Mouse (Mus musculus): ENCODE data around the gene Urad. TPM values are rescaled to one million over a fixed set of nuclear protein-coding genes. Genes with fewer than 3 reads are reported as not detected.

The Urad gene
- polyA plus RNA-seq, 1 experiment from 2014 or later: not detected

GRCm38 (mm10) chr5:147272046-147272807 is 50.0 kb downstream of the Urad start:
- 5% methylated on average over 12 of the region's 12 CpGs for WGBS
- Histone ChIP-seq H3K4me2 (no peak overlapping the region), H3K9ac (replicated peaks) (no peak overlapping the region), H3K27me3 (replicated peaks) (peaks cover 94% of the 10 kb centered on the region), H3K27ac (replicated peaks) (no peak overlapping the region), H3K36me3 (no peaks in the 10 kb centered on the region), H3K4me1 (no peaks in the 10 kb centered on the region), H3K4me3 (replicated peaks) (no peak overlapping the region), H3K9me3 (replicated peaks) (no peaks in the 10 kb centered on the region; the same call in 1 of the 2 replicates)
- no peak for ATAC-seq (ENCODE audit: low FRiP score)

- Histone ChIP-seq H3K9me3 (replicated peaks) (no peaks in the 10 kb centered on the region; the same call in 1 of the 2 replicates), H3K27ac (replicated peaks) (no peak overlapping the region), H3K4me1 (no peaks in the 10 kb centered on the region), H3K4me2 (no peak overlapping the region), H3K4me3 (replicated peaks) (no peak overlapping the region), H3K36me3 (no peaks in the 10 kb centered on the region), H3K27me3 (replicated peaks) (peaks cover 94% of the 10 kb centered on the region), H3K9ac (replicated peaks) (no peak overlapping the region)
- no peak for ATAC-seq (ENCODE audit: low FRiP score)
- WGBS: 2% methylated on average over 29 of the region's 29 CpGs
Measured at GRCm38 (mm10) chr5:147270673-147271655, 51.3 kb downstream of the Urad start.

- H3K36me3 ChIP-seq: no peaks in the 10 kb centered on the region
- no peak within 1 kb of the TSS for H3K4me3 ChIP-seq (replicated peaks)
- peaks cover 93% of the 10 kb centered on the region for H3K27me3 ChIP-seq (replicated peaks)
- no peak for ATAC-seq (ENCODE audit: low FRiP score)
- no peak within 1 kb of the TSS for H3K27ac ChIP-seq (replicated peaks)
- no peaks in the 10 kb centered on the region for H3K4me1 ChIP-seq
- no peak within 1 kb of the TSS for H3K4me2 ChIP-seq
- no peaks in the 10 kb centered on the region for H3K9me3 ChIP-seq (replicated peaks)
- under 1% methylated on average over 44 of the region's 44 CpGs for WGBS
- no peak within 1 kb of the TSS for H3K9ac ChIP-seq (replicated peaks)
Measured at GRCm38 (mm10) chr5:147269926-147270672, 52.1 kb downstream of the Urad start, which contains the start of gene Pdx1. Pdx1 (plus strand) TSS chr5:147269959.

- no peak overlapping the region for H3K27ac ChIP-seq (replicated peaks)
- no peak overlapping the region for H3K9ac ChIP-seq (replicated peaks)
- no peaks in the 10 kb centered on the region for H3K9me3 ChIP-seq (replicated peaks)
- no peak overlapping the region for H3K4me2 ChIP-seq
- H3K4me3 ChIP-seq (replicated peaks): no peak overlapping the region
- no peaks in the 10 kb centered on the region for H3K4me1 ChIP-seq
- H3K27me3 ChIP-seq (replicated peaks): peaks cover 90% of the 10 kb centered on the region
- no peaks in the 10 kb centered on the region for H3K36me3 ChIP-seq
- WGBS: 5% methylated on average over 6 of the region's 6 CpGs
- ATAC-seq (ENCODE audit: low FRiP score): no peak
Measured at GRCm38 (mm10) chr5:147269371-147269770, 52.9 kb downstream of the Urad start.

GRCm38 (mm10) chr5:147268728-147269127 is 53.5 kb downstream of the Urad start:
- no peaks in the 10 kb centered on the region for H3K4me1 ChIP-seq
- H3K9me3 ChIP-seq (replicated peaks): no peaks in the 10 kb centered on the region
- no peak for ATAC-seq (ENCODE audit: low FRiP score)
- H3K27ac ChIP-seq (replicated peaks): no peak overlapping the region
- H3K4me2 ChIP-seq: no peak overlapping the region
- H3K9ac ChIP-seq (replicated peaks): no peak overlapping the region
- H3K36me3 ChIP-seq: no peaks in the 10 kb centered on the region
- H3K27me3 ChIP-seq (replicated peaks): peaks cover 91% of the 10 kb centered on the region
- 3% methylated on average over 8 of the region's 8 CpGs for WGBS
- H3K4me3 ChIP-seq (replicated peaks): no peak overlapping the region

- WGBS: 11% methylated on average over 6 of the region's 6 CpGs
Measured at GRCm38 (mm10) chr5:147267434-147267833, 54.8 kb downstream of the Urad start.

More at GRCm38 (mm10) chr5:147267434-147267833, 54.8 kb downstream of the Urad start:
- H3K4me1 ChIP-seq: no peaks in the 10 kb centered on the region
- H3K27ac ChIP-seq (replicated peaks): no peak overlapping the region
- no peak for ATAC-seq (ENCODE audit: low FRiP score)
- no peak overlapping the region for H3K9ac ChIP-seq (replicated peaks)
- H3K36me3 ChIP-seq: no peaks in the 10 kb centered on the region
- peaks cover 85% of the 10 kb centered on the region for H3K27me3 ChIP-seq (replicated peaks)
- H3K4me3 ChIP-seq (replicated peaks): no peak overlapping the region
- H3K4me2 ChIP-seq: no peak overlapping the region
- no peaks in the 10 kb centered on the region for H3K9me3 ChIP-seq (replicated peaks)

Small RNAs within 50 kb of the gene (microRNA-seq; reads per million reads assigned to microRNA genes)
- not detected for gene Mir7k

Other genes starting within 250 kb of the Urad start
- 4.2 and 6.5 TPM in 2 replicates for gene Lnx2, start 245.9 kb downstream of the Urad start, polyA plus RNA-seq (2015; fragmentation: Nextera tagmentation; extraction: Ambion mirVana)
- gene Polr1d, start 245.4 kb downstream of the Urad start, polyA plus RNA-seq (2015; fragmentation: Nextera tagmentation; extraction: Ambion mirVana): 106 and 112 TPM in 2 replicates
- gene Gsx1, start 133.7 kb downstream of the Urad start, polyA plus RNA-seq (2015; fragmentation: Nextera tagmentation; extraction: Ambion mirVana): 1.3 and 2.1 TPM in 2 replicates
- not detected in 2 replicates for gene Pdx1, start 52.5 kb downstream of the Urad start, polyA plus RNA-seq (2015; fragmentation: Nextera tagmentation; extraction: Ambion mirVana)
- 3.1 TPM in 1 of 2 replicates, not detected in the other for gene Cdx2, start 15.2 kb downstream of the Urad start, polyA plus RNA-seq (2015; fragmentation: Nextera tagmentation; extraction: Ambion mirVana)
- 2.4 and 2.6 TPM in 2 replicates for gene Flt3, start 78.0 kb upstream of the Urad start, polyA plus RNA-seq (2015; fragmentation: Nextera tagmentation; extraction: Ambion mirVana)
- gene Pan3, start 107.7 kb upstream of the Urad start, polyA plus RNA-seq (2015; fragmentation: Nextera tagmentation; extraction: Ambion mirVana): 61.5 and 61.6 TPM in 2 replicates